Comparison of ENCODE assay signal across 16 mouse cellular contexts in genomic region chr17:63171264-63171663, GRCm38 (mm10).
A peak's percentile ranks its signal among the peaks of the same experiment; 100 is the strongest.
DNase-seq lines count a peak whose midpoint lies in the region; ATAC-seq and TF ChIP-seq lines count a peak whose summit lies in the region.
"Had no signal": no experiment of that assay in that cellular context is flagged by ENCODE, and none has a peak within 500 bp of the region (broad histone marks: within the 10 kb centered on the region; RNA-seq: fewer than 3 reads in every experiment).

No protein-coding gene starts in this region.

- WGBS in hindbrain, embryonic 13.5 days, result 36% methylated on average over 5 of the region's 5 CpGs
- WGBS in hindbrain, embryonic 14.5 days, result 32% methylated on average over 5 of the region's 5 CpGs
- WGBS in forebrain, postnatal 0 days, result 24% methylated on average over 5 of the region's 5 CpGs

- no peak overlapping the region for H3K4me2 ChIP-seq in hindbrain, embryonic 13.5 days
- H3K4me2 ChIP-seq in hindbrain, embryonic 14.5 days (replicated peaks), result no peak overlapping the region
- H3K4me2 ChIP-seq in forebrain, postnatal 0 days (ENCODE audit: low read depth), result no peak overlapping the region
- H3K4me2 ChIP-seq: intestine, embryonic 15.5 days; liver, embryonic 15.5 days; stomach, embryonic 15.5 days had no signal

- DNase-seq in hindbrain, embryonic 14.5 days (ENCODE audit: low spot score), result no peak
- DNase-seq in adipocyte (ENCODE audit: low spot score), result peak; percentile 33
- DNase-seq in forebrain, postnatal 0 days, result no peak
- peak; percentile 16 to 28 for DNase-seq in thymus, postnatal 10 days (ENCODE audit: low spot score in 2 of 2)
- DNase-seq in right cerebral cortex, postnatal 4 days, result no peak
- no peak for DNase-seq in lung, postnatal 14 days
- DNase-seq: cerebellum, adult 9-10 months; heart, postnatal 36 days; kidney, postnatal 14 days; left cerebral cortex, postnatal 4 days; lung, postnatal 36 days had no signal

- ATAC-seq in hindbrain, embryonic 13.5 days (ENCODE audit: low FRiP score), result no peak
- no peak for ATAC-seq in hindbrain, embryonic 14.5 days (ENCODE audit: low FRiP score)
- 0 out of 2 replicates have a peak, but pooled peaks have one; percentile 21 for ATAC-seq in forebrain, postnatal 0 days
- ATAC-seq: intestine, embryonic 15.5 days had no signal

- H3K4me3 ChIP-seq in hindbrain, embryonic 13.5 days, result no peak overlapping the region
- no peak overlapping the region for H3K4me3 ChIP-seq in hindbrain, embryonic 14.5 days (replicated peaks; ENCODE audit: low read length)
- H3K4me3 ChIP-seq in forebrain, postnatal 0 days (ENCODE audit: low read depth, low read length), result no peak overlapping the region
- H3K4me3 ChIP-seq: heart, embryonic 10.5 days; intestine, embryonic 15.5 days; liver, embryonic 15.5 days; stomach, embryonic 15.5 days had no signal

- no peak for TF ChIP-seq CTCF in forebrain, postnatal 0 days (IDR thresholded peaks at IDR 0.05; ENCODE audit: low read depth)

- H3K27me3 ChIP-seq in hindbrain, embryonic 13.5 days, result no peaks in the 10 kb centered on the region
- H3K27me3 ChIP-seq in hindbrain, embryonic 14.5 days (ENCODE audit: control insufficient read depth, insufficient read depth, low read length), result no peaks in the 10 kb centered on the region
- H3K27me3 ChIP-seq in forebrain, postnatal 0 days (ENCODE audit: insufficient read depth, low read length), result no peaks in the 10 kb centered on the region; the same call in 1 of the 2 replicates
- H3K27me3 ChIP-seq: intestine, embryonic 15.5 days; liver, embryonic 15.5 days; stomach, embryonic 15.5 days had no signal

- H3K9ac ChIP-seq in hindbrain, embryonic 13.5 days, result no peak overlapping the region
- no peak overlapping the region for H3K9ac ChIP-seq in hindbrain, embryonic 14.5 days
- H3K9ac ChIP-seq in forebrain, postnatal 0 days, result no peak overlapping the region
- H3K9ac ChIP-seq: intestine, embryonic 15.5 days; liver, embryonic 15.5 days; stomach, embryonic 15.5 days had no signal

- H3K9me3 ChIP-seq in hindbrain, embryonic 13.5 days, result no peaks in the 10 kb centered on the region
- H3K9me3 ChIP-seq in hindbrain, embryonic 14.5 days (ENCODE audit: control insufficient read depth, low read length), result no peaks in the 10 kb centered on the region
- H3K9me3 ChIP-seq in forebrain, postnatal 0 days (ENCODE audit: low read length), result no peaks in the 10 kb centered on the region
- H3K9me3 ChIP-seq: heart, embryonic 10.5 days; intestine, embryonic 15.5 days; liver, embryonic 15.5 days; stomach, embryonic 15.5 days had no signal

- H3K36me3 ChIP-seq in hindbrain, embryonic 13.5 days, result no peaks in the 10 kb centered on the region
- H3K36me3 ChIP-seq in hindbrain, embryonic 14.5 days (replicated peaks; ENCODE audit: control insufficient read depth, insufficient read depth), result no peaks in the 10 kb centered on the region
- no peaks in the 10 kb centered on the region for H3K36me3 ChIP-seq in forebrain, postnatal 0 days (ENCODE audit: insufficient read depth)
- H3K36me3 ChIP-seq: heart, embryonic 10.5 days; intestine, embryonic 15.5 days; liver, embryonic 15.5 days; stomach, embryonic 15.5 days had no signal

- peak overlapping the region; percentile 40; the same call in 1 of the 2 replicates for H3K27ac ChIP-seq in hindbrain, embryonic 13.5 days
- no peak overlapping the region for H3K27ac ChIP-seq in hindbrain, embryonic 14.5 days
- H3K27ac ChIP-seq in forebrain, postnatal 0 days (ENCODE audit: low read depth, low read length), result no peak overlapping the region
- H3K27ac ChIP-seq: heart, embryonic 10.5 days; intestine, embryonic 15.5 days; liver, embryonic 15.5 days; stomach, embryonic 15.5 days had no signal

- H3K4me1 ChIP-seq in hindbrain, embryonic 13.5 days (replicated peaks), result peaks cover 32% of the 10 kb centered on the region
- peaks cover 29% of the 10 kb centered on the region for H3K4me1 ChIP-seq in hindbrain, embryonic 14.5 days (replicated peaks; ENCODE audit: control insufficient read depth, insufficient read depth, low read length)
- no peaks in the 10 kb centered on the region for H3K4me1 ChIP-seq in forebrain, postnatal 0 days (ENCODE audit: insufficient read depth)
- H3K4me1 ChIP-seq: heart, embryonic 10.5 days; intestine, embryonic 15.5 days; liver, embryonic 15.5 days; stomach, embryonic 15.5 days had no signal

Comparison
In these comparisons a context has a peak if more than half of its experiments do, and no peak if none do; other contexts are left out.
1. DNase-seq: peak in adipocyte (single experiment) and thymus, postnatal 10 days (2 of 2); none in hindbrain, embryonic 14.5 days (single experiment), forebrain, postnatal 0 days (single experiment), right cerebral cortex, postnatal 4 days (single experiment) and lung, postnatal 14 days (single experiment).